Mouse (Mus musculus): ENCODE measurements around the gene Astn2. TPM values are rescaled to one million over a fixed set of nuclear protein-coding genes. Genes with fewer than 3 reads are reported as not detected.

The Astn2 gene
- polyA plus RNA-seq, 1 experiment: not detected

DNA sequence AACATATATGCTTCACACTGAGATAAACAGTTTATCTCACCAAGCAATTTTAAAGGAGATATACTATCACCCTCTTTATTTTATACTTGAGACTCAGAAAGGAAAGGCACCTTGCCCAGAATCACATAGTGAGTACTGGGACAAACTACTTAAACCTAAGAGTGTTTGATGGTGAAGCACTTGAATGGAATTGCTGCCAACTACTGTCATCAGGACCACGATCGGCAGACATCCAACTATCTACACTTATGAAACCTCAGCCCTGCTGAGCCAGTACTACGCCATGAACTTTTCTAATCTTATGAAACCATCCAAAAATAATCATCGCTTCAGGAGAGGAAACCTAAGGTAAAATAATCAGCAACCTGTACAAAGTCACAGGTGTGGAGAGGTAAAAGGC, 1005.0 kb downstream of the Astn2 start:
- H3K4me1 ChIP-seq (ENCODE audit: control insufficient read depth, insufficient read depth, low read length): no peaks in the 10 kb centered on the region
- TF ChIP-seq POLR2A (IDR thresholded peaks at IDR 0.05; ENCODE audit: borderline replicate concordance, low read depth, low read length) (no peak), CTCF (IDR thresholded peaks at IDR 0.05; ENCODE audit: low read depth, low read length) (no peak)
- H3K4me3 ChIP-seq (ENCODE audit: insufficient read depth, low read length): no peak overlapping the region
- H3K27ac ChIP-seq (ENCODE audit: insufficient read depth, low read depth, low read length): no peak overlapping the region

DNA sequence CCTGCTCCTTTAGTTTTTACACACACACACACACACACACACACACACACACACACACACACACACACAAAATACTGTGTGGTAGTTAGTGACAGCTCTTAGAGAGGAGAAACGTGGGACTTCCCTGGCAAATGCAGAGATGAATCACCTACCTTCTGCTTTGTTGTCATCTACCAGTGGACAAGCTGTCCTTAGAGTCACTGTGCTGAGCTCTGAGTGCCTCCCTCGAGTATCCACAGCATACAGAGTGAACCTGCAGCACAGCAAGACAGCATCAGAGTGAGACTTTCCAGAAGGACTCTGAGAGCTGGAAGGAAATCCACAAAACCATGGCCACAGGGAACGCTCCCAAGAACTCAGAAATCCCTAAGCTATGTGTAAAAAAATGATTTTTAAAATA, 1007.6 kb downstream of the Astn2 start:
- H3K4me1 ChIP-seq (ENCODE audit: control insufficient read depth, insufficient read depth, low read length): no peaks in the 10 kb centered on the region
- H3K27ac ChIP-seq (ENCODE audit: insufficient read depth, low read depth, low read length): no peak overlapping the region
- no peak overlapping the region for H3K4me3 ChIP-seq (ENCODE audit: insufficient read depth, low read length)
- TF ChIP-seq POLR2A (IDR thresholded peaks at IDR 0.05; ENCODE audit: borderline replicate concordance, low read depth, low read length): no peak
- no peak for TF ChIP-seq CTCF (IDR thresholded peaks at IDR 0.05; ENCODE audit: low read depth, low read length)

DNA sequence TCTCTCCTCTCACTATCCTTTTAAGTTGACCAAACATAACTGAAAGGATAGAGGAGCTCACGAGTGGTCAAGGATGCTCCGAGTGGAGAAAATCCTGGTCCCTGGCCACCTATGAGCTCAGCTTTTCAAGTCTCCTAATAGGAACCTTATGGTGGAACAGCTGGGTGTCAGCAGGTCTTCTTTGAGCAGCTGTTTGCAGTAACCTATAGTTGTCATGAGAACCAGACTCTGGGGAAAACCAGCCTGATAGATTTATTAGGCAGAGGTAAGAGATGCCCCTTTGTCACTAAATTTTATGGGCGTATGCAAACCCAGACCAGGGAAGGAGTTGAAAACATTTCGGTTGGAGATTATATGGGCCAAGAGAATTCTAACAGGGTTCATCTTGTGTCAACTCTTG, 1013.4 kb downstream of the Astn2 start:
- Histone ChIP-seq H3K27ac (ENCODE audit: insufficient read depth, low read depth, low read length) (no peak overlapping the region), H3K4me1 (ENCODE audit: control insufficient read depth, insufficient read depth, low read length) (no peaks in the 10 kb centered on the region), H3K4me3 (ENCODE audit: insufficient read depth, low read length) (no peak overlapping the region)
- TF ChIP-seq POLR2A (IDR thresholded peaks at IDR 0.05; ENCODE audit: borderline replicate concordance, low read depth, low read length) (no peak), CTCF (IDR thresholded peaks at IDR 0.05; ENCODE audit: low read depth, low read length) (no peak)

DNA sequence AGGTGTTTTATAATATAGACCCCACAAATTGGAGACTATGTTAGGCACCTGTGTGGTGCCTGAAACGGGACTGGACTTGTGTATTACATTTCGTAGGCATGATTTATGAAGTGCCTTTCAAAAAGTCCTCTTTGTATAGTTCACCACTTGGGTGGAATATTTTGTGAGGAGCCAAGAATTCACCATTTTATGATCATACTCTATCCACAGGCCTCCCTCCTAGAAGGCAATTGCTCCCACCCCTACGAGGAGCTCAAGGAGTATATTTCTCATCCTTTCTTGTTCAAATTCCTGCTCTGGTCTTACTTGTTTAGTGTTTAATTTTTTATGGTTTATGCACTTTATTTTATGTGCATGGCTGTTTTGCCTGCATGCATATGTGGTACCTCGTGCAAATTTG, 1021.3 kb downstream of the Astn2 start:
- H3K27ac ChIP-seq (ENCODE audit: insufficient read depth, low read depth, low read length): no peak overlapping the region
- no peaks in the 10 kb centered on the region for H3K4me1 ChIP-seq (ENCODE audit: control insufficient read depth, insufficient read depth, low read length)
- TF ChIP-seq CTCF (IDR thresholded peaks at IDR 0.05; ENCODE audit: low read depth, low read length) (no peak), POLR2A (IDR thresholded peaks at IDR 0.05; ENCODE audit: borderline replicate concordance, low read depth, low read length) (no peak)
- H3K4me3 ChIP-seq (ENCODE audit: insufficient read depth, low read length): no peak overlapping the region

DNA sequence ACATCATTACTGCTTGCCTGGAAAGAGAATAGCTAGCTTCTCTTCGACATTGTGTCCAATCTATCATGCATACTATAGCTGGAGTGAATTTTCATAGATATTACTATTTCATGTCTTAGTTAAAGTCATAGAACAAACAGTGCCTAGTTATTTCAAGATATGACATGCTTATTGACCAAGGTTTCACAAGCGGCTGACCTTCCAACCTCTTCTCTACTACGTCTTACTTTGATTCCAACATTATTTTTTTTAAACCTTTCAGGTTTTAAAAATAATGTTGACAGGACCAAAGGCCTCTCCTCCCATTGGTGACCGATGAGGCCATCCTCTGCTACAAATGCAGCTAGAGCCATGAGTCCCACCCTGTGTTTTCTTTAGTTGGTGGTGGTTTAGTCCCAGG, 1025.0 kb downstream of the Astn2 start:
- no peaks in the 10 kb centered on the region for H3K4me1 ChIP-seq (ENCODE audit: control insufficient read depth, insufficient read depth, low read length)
- H3K4me3 ChIP-seq (ENCODE audit: insufficient read depth, low read length): no peak overlapping the region
- no peak overlapping the region for H3K27ac ChIP-seq (ENCODE audit: insufficient read depth, low read depth, low read length)
- TF ChIP-seq CTCF (IDR thresholded peaks at IDR 0.05; ENCODE audit: low read depth, low read length) (no peak), POLR2A (IDR thresholded peaks at IDR 0.05; ENCODE audit: borderline replicate concordance, low read depth, low read length) (no peak)

DNA sequence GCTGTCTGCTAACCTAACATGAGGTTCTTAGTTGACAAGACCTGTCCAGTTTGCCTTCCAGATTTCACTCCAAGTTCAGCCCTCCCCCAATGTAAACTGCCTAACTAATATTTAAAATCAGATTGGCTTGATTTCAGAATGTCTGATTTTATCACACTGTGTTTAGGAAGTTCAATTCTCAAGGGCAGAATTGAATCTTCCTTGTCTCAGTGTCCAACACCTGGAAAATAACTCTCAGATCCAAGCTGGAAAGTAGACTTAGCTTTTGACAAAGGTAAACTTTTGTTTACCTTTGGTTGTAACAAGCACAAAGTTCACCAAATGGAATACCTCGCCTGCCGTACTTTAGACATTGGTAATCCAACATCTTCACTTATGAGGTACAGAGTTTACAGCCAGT, 1027.8 kb downstream of the Astn2 start:
- no peak for TF ChIP-seq CTCF (IDR thresholded peaks at IDR 0.05; ENCODE audit: low read depth, low read length)
- no peak for TF ChIP-seq POLR2A (IDR thresholded peaks at IDR 0.05; ENCODE audit: borderline replicate concordance, low read depth, low read length)
- Histone ChIP-seq H3K27ac (ENCODE audit: insufficient read depth, low read depth, low read length) (no peak overlapping the region), H3K4me1 (ENCODE audit: control insufficient read depth, insufficient read depth, low read length) (no peaks in the 10 kb centered on the region), H3K4me3 (ENCODE audit: insufficient read depth, low read length) (no peak overlapping the region)

DNA sequence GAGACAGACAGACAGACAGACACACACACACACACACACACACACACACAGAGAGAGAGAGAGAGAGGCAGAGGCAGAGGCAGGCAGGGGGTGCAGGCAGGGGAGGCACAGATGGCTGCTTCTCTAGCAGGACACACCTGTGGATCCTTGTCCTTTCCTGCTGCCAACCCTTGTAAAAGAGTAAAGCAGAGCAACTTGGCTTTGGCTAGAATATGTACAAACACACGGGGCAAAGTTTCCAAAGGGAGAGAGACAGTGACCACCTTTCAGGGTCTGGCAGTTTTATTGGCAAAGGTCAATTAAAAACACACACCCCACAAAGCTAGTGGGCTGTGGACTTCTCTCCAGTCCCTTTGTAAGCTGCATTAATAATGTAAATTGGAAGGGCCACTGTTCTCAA, 1030.6 kb downstream of the Astn2 start:
- H3K4me1 ChIP-seq (ENCODE audit: control insufficient read depth, insufficient read depth, low read length): no peaks in the 10 kb centered on the region
- TF ChIP-seq CTCF (IDR thresholded peaks at IDR 0.05; ENCODE audit: low read depth, low read length): no peak
- no peak for TF ChIP-seq POLR2A (IDR thresholded peaks at IDR 0.05; ENCODE audit: borderline replicate concordance, low read depth, low read length)
- no peak overlapping the region for H3K4me3 ChIP-seq (ENCODE audit: insufficient read depth, low read length)
- H3K27ac ChIP-seq (ENCODE audit: insufficient read depth, low read depth, low read length): no peak overlapping the region

DNA sequence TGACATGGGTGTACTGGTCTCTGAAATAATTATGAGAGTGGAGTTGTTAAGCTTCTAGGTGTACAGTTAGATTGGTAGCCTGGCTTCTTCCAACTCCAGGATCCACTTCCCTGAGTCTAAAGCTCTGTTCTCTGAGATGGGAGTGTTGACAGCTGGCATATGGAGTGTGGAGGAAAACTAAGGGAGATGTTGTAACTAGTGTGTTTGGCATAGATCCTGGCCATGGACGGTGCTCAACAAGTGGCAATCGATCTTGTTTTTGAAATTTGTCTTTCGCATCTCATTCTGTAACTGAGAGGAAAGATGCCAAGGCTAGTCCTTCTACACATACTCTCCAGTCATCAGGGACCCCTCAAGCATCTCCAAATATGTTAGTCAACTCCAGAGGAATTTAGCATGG, 1031.7 kb downstream of the Astn2 start:
- TF ChIP-seq POLR2A (IDR thresholded peaks at IDR 0.05; ENCODE audit: borderline replicate concordance, low read depth, low read length): no peak
- TF ChIP-seq CTCF (IDR thresholded peaks at IDR 0.05; ENCODE audit: low read depth, low read length): no peak
- Histone ChIP-seq H3K27ac (ENCODE audit: insufficient read depth, low read depth, low read length) (no peak overlapping the region), H3K4me3 (ENCODE audit: insufficient read depth, low read length) (no peak overlapping the region), H3K4me1 (ENCODE audit: control insufficient read depth, insufficient read depth, low read length) (no peaks in the 10 kb centered on the region)

DNA sequence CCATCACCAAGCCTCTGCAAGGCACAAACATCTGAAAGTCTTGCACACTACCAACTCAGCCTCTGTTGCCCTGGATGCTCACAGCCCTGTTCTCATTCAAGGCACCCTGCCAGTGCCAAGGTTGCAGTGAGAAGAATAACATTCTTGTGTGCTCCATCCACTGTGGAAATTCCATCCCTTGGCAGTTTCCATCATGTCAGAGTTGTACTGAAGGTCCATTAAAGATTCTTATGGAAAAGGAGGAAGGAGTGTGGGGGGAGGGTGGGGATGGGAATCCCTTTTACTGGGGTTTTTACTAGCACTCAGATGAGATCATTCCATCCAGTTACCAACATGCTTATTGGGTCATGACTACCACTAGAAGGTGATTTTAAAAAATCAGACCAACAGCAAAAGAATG, 1037.3 kb downstream of the Astn2 start:
- Histone ChIP-seq H3K4me1 (ENCODE audit: control insufficient read depth, insufficient read depth, low read length) (no peaks in the 10 kb centered on the region), H3K27ac (ENCODE audit: insufficient read depth, low read depth, low read length) (no peak overlapping the region), H3K4me3 (ENCODE audit: insufficient read depth, low read length) (no peak overlapping the region)
- TF ChIP-seq CTCF (IDR thresholded peaks at IDR 0.05; ENCODE audit: low read depth, low read length) (no peak), POLR2A (IDR thresholded peaks at IDR 0.05; ENCODE audit: borderline replicate concordance, low read depth, low read length) (no peak)

DNA sequence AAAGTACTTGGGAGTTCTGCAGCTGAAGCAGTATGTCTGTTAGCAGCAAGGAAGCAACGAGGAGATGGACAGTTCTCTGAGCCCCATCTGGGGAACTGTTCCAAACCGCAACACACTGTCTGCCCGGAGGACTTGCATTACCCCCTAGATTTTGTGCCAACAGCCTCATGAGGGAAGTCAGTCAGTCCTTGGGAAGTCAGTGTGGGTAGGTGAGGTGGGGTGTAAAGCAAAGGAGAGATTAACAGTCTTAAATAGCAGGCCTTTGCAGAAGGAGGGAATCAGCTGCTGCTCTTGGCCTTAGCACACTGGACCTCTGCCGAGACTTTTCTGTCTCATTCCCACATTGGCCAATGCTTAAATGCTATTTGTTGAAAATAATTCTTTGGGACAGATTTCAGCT, 1049.8 kb downstream of the Astn2 start:
- TF ChIP-seq POLR2A (IDR thresholded peaks at IDR 0.05; ENCODE audit: borderline replicate concordance, low read depth, low read length) (no peak), CTCF (IDR thresholded peaks at IDR 0.05; ENCODE audit: low read depth, low read length) (no peak)

DNA sequence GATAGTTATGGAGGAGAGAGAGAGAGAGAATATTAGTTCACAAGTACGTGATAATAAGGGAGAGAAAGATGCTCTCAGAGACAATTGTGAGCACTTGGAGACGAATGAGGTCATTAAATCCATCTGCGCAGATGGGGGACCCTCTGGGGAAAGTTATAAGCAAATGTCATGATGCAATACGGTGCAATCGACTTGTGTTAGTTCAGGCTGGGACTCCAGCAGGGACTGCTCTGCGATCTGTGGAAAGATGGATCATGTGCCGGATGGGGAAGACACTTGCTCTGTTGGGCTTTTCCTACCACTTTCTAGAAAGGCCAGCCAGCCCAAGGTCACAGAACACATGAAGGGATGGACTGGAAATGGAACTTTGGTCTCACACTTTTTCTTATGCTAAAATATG, 1053.9 kb downstream of the Astn2 start:
- TF ChIP-seq POLR2A (IDR thresholded peaks at IDR 0.05; ENCODE audit: borderline replicate concordance, low read depth, low read length): no peak
- no peak for TF ChIP-seq CTCF (IDR thresholded peaks at IDR 0.05; ENCODE audit: low read depth, low read length)
- no peaks in the 10 kb centered on the region for H3K4me1 ChIP-seq (ENCODE audit: control insufficient read depth, insufficient read depth, low read length)
- H3K27ac ChIP-seq (ENCODE audit: insufficient read depth, low read depth, low read length): no peak overlapping the region

More for the DNA sequence above, 1049.8 kb downstream of the Astn2 start:
- H3K4me1 ChIP-seq (ENCODE audit: control insufficient read depth, insufficient read depth, low read length): no peaks in the 10 kb centered on the region
- H3K27ac ChIP-seq (ENCODE audit: insufficient read depth, low read depth, low read length): no peak overlapping the region
- H3K4me3 ChIP-seq (ENCODE audit: insufficient read depth, low read length): no peak overlapping the region

More for the DNA sequence above, 1053.9 kb downstream of the Astn2 start:
- H3K4me3 ChIP-seq (ENCODE audit: insufficient read depth, low read length): no peak overlapping the region
